Mouse (Mus musculus) C3H10T1/2 (cell line): ENCODE data around the gene Dzip1l. TPM values are rescaled to one million over a fixed set of nuclear protein-coding genes. Genes with fewer than 3 reads are reported as not detected.

Experiments used
- polyA plus RNA-seq, 2 experiments: library from polyadenylated mRNA; unstranded; fragments of >200 nt; fragmentation: generic; extraction: Trizol; gene quantifications; one replicate each; pipeline ENCODE4 v1.2.1; 2012; ENCODE audit warnings: missing spikeins in 2 of 2

The Dzip1l gene
- polyA plus RNA-seq: 1 to 10 TPM; 2.9 to 8.0 TPM

DNA sequence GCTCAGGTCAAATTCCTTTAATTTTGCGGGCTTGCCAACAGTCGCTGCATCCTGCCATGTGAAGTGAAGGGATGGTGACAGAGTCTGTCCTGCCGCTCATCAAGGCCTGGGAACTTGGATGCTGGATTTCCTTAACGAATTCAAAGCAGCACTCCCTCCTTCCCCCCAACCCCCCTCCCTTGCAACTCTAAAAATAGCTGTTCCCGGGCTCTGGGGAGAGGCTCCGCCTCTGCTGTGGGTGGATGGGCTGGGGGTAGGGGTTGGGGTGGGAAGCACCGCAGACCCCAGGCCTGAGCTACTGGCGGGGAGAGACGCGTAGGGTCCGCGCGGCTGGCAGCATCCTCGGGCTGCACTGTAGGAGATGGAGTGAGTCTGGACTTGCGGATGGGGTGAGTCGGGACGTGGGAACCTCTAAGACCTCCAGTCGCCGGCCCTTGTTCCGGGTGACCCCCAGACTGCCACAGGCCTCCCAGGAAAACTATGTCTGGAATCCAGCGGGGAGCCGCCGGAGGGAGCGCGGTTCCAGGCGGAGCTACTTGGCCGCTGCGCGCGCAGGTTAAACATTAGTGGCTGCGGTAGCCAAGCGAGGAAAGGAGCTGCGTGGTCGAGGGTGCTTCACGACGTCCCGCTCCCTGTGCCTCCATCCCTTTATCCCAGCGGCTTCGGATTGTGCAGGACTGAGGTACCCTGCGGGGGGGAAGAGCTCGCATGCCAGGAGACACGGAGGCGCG, at the start of gene Dzip1l:
Gene Dzip1l (plus strand): TSS at position 216 of the 731 bp plus-strand sequence.

GRCm38 (mm10) chr9:99612202-99612601, 17.1 kb upstream of the Dzip1l start, which contains the start of gene A4gnt:
Gene A4gnt (plus strand): TSS chr9:99612502.

GRCm38 (mm10) chr9:99717134-99717533, 87.8 kb downstream of the Dzip1l start, which contains the start of gene Cldn18:
Gene Cldn18 (minus strand): TSS chr9:99717267.

Other genes starting within 250 kb of the Dzip1l start
- 10 to 100 TPM; 24.2 to 41.8 TPM for gene Mras, start 192.1 kb upstream of the Dzip1l start, polyA plus RNA-seq
- gene Nme9, start 178.0 kb upstream of the Dzip1l start, polyA plus RNA-seq: not detected
- 1 to 10 TPM in 1 of 2 experiments, under 1 TPM in 1; 0.54 to 4.5 TPM for gene Armc8, start 60.6 kb upstream of the Dzip1l start, polyA plus RNA-seq
- gene Dbr1, start 53.7 kb upstream of the Dzip1l start, polyA plus RNA-seq: 1 to 10 TPM; 1.8 to 6.8 TPM
- gene A4gnt, start 17.0 kb upstream of the Dzip1l start, polyA plus RNA-seq: not detected
- under 1 TPM in 1 of 2 experiments, not detected in 1; 0.01 TPM for gene Cldn18, start 87.8 kb downstream of the Dzip1l start, polyA plus RNA-seq
- not detected for gene Sox14, start 246.7 kb downstream of the Dzip1l start, polyA plus RNA-seq